Mouse (Mus musculus): Measurements from ENCODE around the gene Ang2. TPM values are rescaled to one million over a fixed set of nuclear protein-coding genes. Genes with fewer than 3 reads are reported as not detected.

The Ang2 gene
- polyA plus RNA-seq, 1 experiment = 1.7 TPM

DNA sequence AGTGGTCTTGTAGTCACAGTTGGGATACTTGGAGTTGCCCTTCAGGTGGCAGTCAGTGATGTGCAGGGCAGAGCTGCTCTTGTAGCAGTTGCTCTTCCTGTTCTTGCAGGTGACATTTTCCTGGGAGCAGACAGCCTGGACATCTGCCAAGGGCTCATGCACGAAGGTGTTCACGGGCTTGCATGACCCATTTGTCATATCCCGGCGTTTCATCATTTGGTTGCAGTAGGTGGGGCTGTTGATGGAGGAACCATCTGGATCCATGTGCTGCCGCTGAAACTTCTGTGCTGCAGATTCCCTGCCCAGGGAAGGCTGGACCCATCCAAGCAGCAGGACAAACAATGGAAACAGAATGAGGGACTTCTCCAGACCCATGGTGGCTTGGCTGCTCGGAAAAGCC lies 53.4 kb downstream of the Ang2 start:
- H3K79me2 ChIP-seq (ENCODE audit: control insufficient read depth, insufficient read depth) = no peaks in the 10 kb centered on the region
- no peak overlapping the region for H3K4me3 ChIP-seq (ENCODE audit: insufficient read depth, poor library complexity, severe bottlenecking)
- H3ac ChIP-seq (ENCODE audit: control insufficient read depth, insufficient read length, low read depth) = no peak overlapping the region
- no peaks in the 10 kb centered on the region for H3K79me3 ChIP-seq (ENCODE audit: low read depth)
- H3K36me3 ChIP-seq (ENCODE audit: control insufficient read depth, insufficient read depth) = no peaks in the 10 kb centered on the region
- no peak for TF ChIP-seq FOSL1 (IDR thresholded peaks at IDR 0.05; ENCODE audit: insufficient read depth, low read length, poor library complexity, severe bottlenecking)
- no peak for TF ChIP-seq CTCF (IDR thresholded peaks at IDR 0.05; ENCODE audit: control insufficient read depth, insufficient read depth, insufficient read length)
- TF ChIP-seq MYOG (IDR thresholded peaks at IDR 0.05; ENCODE audit: control insufficient read depth, extremely low read depth, insufficient read length) = no peak
- TF ChIP-seq MAX (IDR thresholded peaks at IDR 0.05) = no peak
- no peak for TF ChIP-seq USF1 (IDR thresholded peaks at IDR 0.05; ENCODE audit: low read depth)
- no peak for TF ChIP-seq CEBPB (IDR thresholded peaks at IDR 0.05; ENCODE audit: low read depth)
- TF ChIP-seq MYOD1 (IDR thresholded peaks at IDR 0.05; ENCODE audit: control insufficient read depth, insufficient read length, low read depth) = no peak
- peaks cover 4% of the 10 kb centered on the region for H3K27me3 ChIP-seq (ENCODE audit: control insufficient read depth, insufficient read depth, insufficient read length)

Other genes with a start within 250 kb of the Ang2 start
- gene Pnp2, start 243.2 kb downstream of the Ang2 start, polyA plus RNA-seq (2012; fragmentation: generic; extraction: Trizol) = 0.29 TPM
- 0.19 TPM for gene Rnase10, start 191.4 kb downstream of the Ang2 start, polyA plus RNA-seq (2012; fragmentation: generic; extraction: Trizol)
- gene Rnase9, start 157.3 kb downstream of the Ang2 start, polyA plus RNA-seq (2012; fragmentation: generic; extraction: Trizol) = not detected
- gene Rnase11, start 149.0 kb downstream of the Ang2 start, polyA plus RNA-seq (2012; fragmentation: generic; extraction: Trizol) = not detected
- gene Rnase12, start 141.5 kb downstream of the Ang2 start, polyA plus RNA-seq (2012; fragmentation: generic; extraction: Trizol) = not detected
- not detected for gene Olfr750, start 124.7 kb downstream of the Ang2 start, polyA plus RNA-seq (2012; fragmentation: generic; extraction: Trizol)
- gene Rnase4, start 108.1 kb downstream of the Ang2 start, polyA plus RNA-seq (2012; fragmentation: generic; extraction: Trizol) = 14.5 TPM
- gene Ang, start 108.0 kb downstream of the Ang2 start, polyA plus RNA-seq (2012; fragmentation: generic; extraction: Trizol) = 0.92 TPM
- gene Eddm3b, start 84.7 kb downstream of the Ang2 start, polyA plus RNA-seq (2012; fragmentation: generic; extraction: Trizol) = not detected
- gene Rnase6, start 75.2 kb downstream of the Ang2 start, polyA plus RNA-seq (2012; fragmentation: generic; extraction: Trizol) = not detected
- gene Rnase1, start 52.4 kb downstream of the Ang2 start, polyA plus RNA-seq (2012; fragmentation: generic; extraction: Trizol) = not detected
- gene Rnase2b, start 36.9 kb downstream of the Ang2 start, polyA plus RNA-seq (2012; fragmentation: generic; extraction: Trizol) = not detected
- gene Ear14, start 4.2 kb upstream of the Ang2 start, polyA plus RNA-seq (2012; fragmentation: generic; extraction: Trizol) = not detected
- not detected for gene Rnase2a, start 57.0 kb upstream of the Ang2 start, polyA plus RNA-seq (2012; fragmentation: generic; extraction: Trizol)
- gene Gm7247, start 162.6 kb upstream of the Ang2 start, polyA plus RNA-seq (2012; fragmentation: generic; extraction: Trizol) = not detected
- not detected for gene Vmn2r88, start 211.7 kb upstream of the Ang2 start, polyA plus RNA-seq (2012; fragmentation: generic; extraction: Trizol)

Measured in C2C12 (cell line).